Mouse (Mus musculus) heart, embryonic 11.5 days (tissue): Measurements from ENCODE around the gene Kat7. TPM values are rescaled to one million over a fixed set of nuclear protein-coding genes. Genes with fewer than 3 reads are reported as not detected.

Source experiments
- ATAC-seq: fragments of 200-750 bp; cut with Nextera tagmentation; replicated peaks from 2 replicates; pipeline ENCODE4 v1.8.0; 2017; ENCODE audit warnings: moderate library complexity; ENCODE audit not compliant: insufficient number of reproducible peaks, low FRiP score, low TSS enrichment
- H3K27ac ChIP-seq: fragments of 300-500 bp; sonication (generic); 2 replicates; pipeline ENCODE4 v1.5.1; 2014; ENCODE audit warnings: mild to moderate bottlenecking, low read depth, low read length
- H3K27me3 ChIP-seq: fragments of 300-500 bp; sonication (generic); 2 replicates; pipeline ENCODE4 v1.6.1; 2014; ENCODE audit warnings: mild to moderate bottlenecking, low read length, mixed read lengths; ENCODE audit not compliant: control insufficient read depth, insufficient read depth
- H3K36me3 ChIP-seq: fragments of 300-500 bp; sonication (generic); 2 replicates; pipeline ENCODE4 v1.6.1; 2014; ENCODE audit warnings: mild to moderate bottlenecking, low read length, moderate library complexity, mixed read lengths; ENCODE audit not compliant: control insufficient read depth, insufficient read depth
- H3K4me1 ChIP-seq: fragments of 300-500 bp; sonication (generic); 2 replicates; pipeline ENCODE4 v1.6.1; 2014; ENCODE audit warnings: low read length; ENCODE audit not compliant: control insufficient read depth, insufficient read depth
- H3K4me2 ChIP-seq: fragments of 300-500 bp; sonication (generic); 2 replicates; pipeline ENCODE4 v1.6.1; 2014; ENCODE audit warnings: mild to moderate bottlenecking, moderate library complexity
- H3K4me3 ChIP-seq: fragments of 300-500 bp; sonication (generic); 2 replicates; pipeline ENCODE4 v1.5.1; 2014; ENCODE audit warnings: low read depth, low read length
- H3K9ac ChIP-seq: fragments of 300-500 bp; sonication (generic); 2 replicates; pipeline ENCODE4 v1.6.1; 2014; ENCODE audit warnings: mild to moderate bottlenecking, low read depth, low read length, moderate library complexity
- H3K9me3 ChIP-seq: fragments of 300-500 bp; sonication (generic); replicated peaks from 2 replicates; pipeline ENCODE4 v1.6.1; 2016; ENCODE audit warnings: low read length; ENCODE audit not compliant: control insufficient read depth
- WGBS: fragments of 180-500 bp; shearing (Covaris S2); extraction: QIAGEN DNeasy Blood & Tissue Kit; methylation state at CpG from one replicate; pipeline ENCODE4 v1.1.7; 2014; ENCODE audit not compliant: insufficient replicate concordance; 5-methylcytosine and 5-hydroxymethylcytosine counted together
- polyA plus RNA-seq: library from polyadenylated mRNA; unstranded; fragments of >200 nt; fragmentation: Nextera tagmentation; extraction: Ambion mirVana; gene quantifications from 2 replicates; pipeline ENCODE4 v1.2.1, GENCODE M21; 2014

Kat7 gene
- polyA plus RNA-seq, 1 experiment from 2014 or later: 43.2 TPM

DNA sequence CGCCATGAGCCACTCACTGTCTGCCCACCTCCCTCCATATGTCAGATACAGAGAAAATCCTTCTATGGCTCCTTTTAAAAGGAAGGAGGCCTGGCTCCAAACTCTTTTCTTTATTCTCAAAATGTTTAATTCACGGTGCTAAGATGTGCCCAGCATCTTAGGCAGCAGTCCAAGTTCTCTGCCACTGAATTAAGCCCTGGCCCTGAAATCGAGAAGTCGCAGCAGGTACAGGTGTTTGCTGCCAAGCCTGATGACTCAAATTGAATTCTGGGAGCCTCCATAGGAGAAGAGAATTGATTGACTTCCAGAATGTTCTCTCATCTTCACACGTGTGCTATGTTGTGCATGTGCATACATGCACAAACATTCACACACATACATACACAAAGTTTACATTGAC is 27.7 kb downstream of the Kat7 start:
- Histone ChIP-seq H3K9ac (no peak overlapping the region), H3K4me2 (no peak overlapping the region), H3K4me1 (no peaks in the 10 kb centered on the region), H3K36me3 (peaks cover 60% of the 10 kb centered on the region), H3K4me3 (no peak overlapping the region), H3K27me3 (no peaks in the 10 kb centered on the region), H3K9me3 (no peaks in the 10 kb centered on the region), H3K27ac (no peak overlapping the region)
- WGBS: 97% methylated on average over 5 of the region's 5 CpGs
- no peak for ATAC-seq

DNA sequence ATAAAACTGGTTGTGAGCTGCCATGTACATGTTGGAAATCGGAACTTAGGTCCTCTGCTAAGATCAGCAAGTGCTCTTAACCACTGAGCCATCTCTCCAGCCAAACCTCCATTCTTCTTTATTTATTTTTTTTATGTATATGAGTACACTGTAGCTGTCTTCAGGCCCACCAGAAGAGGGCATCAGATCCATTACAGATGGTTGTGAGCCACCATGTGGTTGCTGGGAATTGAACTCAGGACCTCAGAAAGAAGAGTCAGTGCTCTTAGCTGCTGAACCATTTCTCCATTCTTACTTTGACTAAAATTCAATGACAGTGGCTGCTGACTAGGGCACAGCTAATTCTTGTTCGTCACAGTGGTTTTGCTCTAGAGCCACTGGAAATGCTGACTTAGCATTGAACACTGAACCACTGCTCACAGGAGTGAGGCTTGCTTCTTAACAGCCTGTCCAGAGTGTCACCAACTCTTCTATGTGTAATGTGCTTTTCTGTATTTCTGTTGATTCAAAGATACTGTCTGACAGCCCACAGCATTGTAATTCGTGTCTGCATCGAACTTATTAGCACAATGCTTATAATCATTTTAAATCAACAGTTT is 30.9 kb downstream of the Kat7 start:
- no peaks in the 10 kb centered on the region for H3K27me3 ChIP-seq
- no peak for ATAC-seq
- H3K4me3 ChIP-seq: no peak overlapping the region
- WGBS: 88% methylated on average over 4 of the region's 4 CpGs
- H3K27ac ChIP-seq: no peak overlapping the region
- no peaks in the 10 kb centered on the region for H3K4me1 ChIP-seq
- no peaks in the 10 kb centered on the region for H3K9me3 ChIP-seq
- no peak overlapping the region for H3K4me2 ChIP-seq
- peaks cover 76% of the 10 kb centered on the region for H3K36me3 ChIP-seq
- H3K9ac ChIP-seq: no peak overlapping the region

DNA sequence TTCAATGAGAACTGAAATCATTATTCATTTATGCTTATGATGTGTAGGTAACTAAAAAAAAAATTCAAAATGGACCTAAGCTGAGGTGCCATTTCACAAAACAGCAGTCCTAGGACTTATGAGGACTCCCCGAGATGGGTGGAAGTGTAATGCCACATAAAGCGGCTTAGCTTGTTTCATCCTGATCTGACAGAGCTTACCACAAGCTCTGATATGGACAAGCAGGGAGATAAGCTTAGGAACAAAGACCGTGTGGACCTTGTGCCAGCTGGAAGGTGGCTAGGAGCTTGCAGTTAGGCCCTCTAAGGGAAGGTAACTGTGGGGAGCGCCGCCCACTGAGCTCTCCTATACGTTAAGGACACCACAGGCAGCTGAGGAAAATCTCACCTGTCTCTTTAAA is 34.0 kb downstream of the Kat7 start:
- Histone ChIP-seq H3K4me2 (no peak overlapping the region), H3K27me3 (no peaks in the 10 kb centered on the region), H3K36me3 (peaks cover 72% of the 10 kb centered on the region), H3K27ac (no peak overlapping the region), H3K9ac (no peak overlapping the region), H3K4me1 (no peaks in the 10 kb centered on the region), H3K4me3 (no peak overlapping the region), H3K9me3 (no peaks in the 10 kb centered on the region)
- WGBS: 83% methylated on average over 6 of the region's 6 CpGs
- no peak for ATAC-seq

- no peak overlapping the region for H3K4me3 ChIP-seq
- no peaks in the 10 kb centered on the region for H3K4me1 ChIP-seq
- H3K9ac ChIP-seq: no peak overlapping the region
- no peak for ATAC-seq
- peaks cover 72% of the 10 kb centered on the region for H3K36me3 ChIP-seq
- WGBS: 55% methylated on average over 3 of the region's 3 CpGs
- H3K27me3 ChIP-seq: no peaks in the 10 kb centered on the region
- no peaks in the 10 kb centered on the region for H3K9me3 ChIP-seq
- no peak overlapping the region for H3K4me2 ChIP-seq
- no peak overlapping the region for H3K27ac ChIP-seq
These were observed 35.4 kb downstream of the Kat7 start for GRCm38 (mm10) chr11:95274613-95275012.

DNA sequence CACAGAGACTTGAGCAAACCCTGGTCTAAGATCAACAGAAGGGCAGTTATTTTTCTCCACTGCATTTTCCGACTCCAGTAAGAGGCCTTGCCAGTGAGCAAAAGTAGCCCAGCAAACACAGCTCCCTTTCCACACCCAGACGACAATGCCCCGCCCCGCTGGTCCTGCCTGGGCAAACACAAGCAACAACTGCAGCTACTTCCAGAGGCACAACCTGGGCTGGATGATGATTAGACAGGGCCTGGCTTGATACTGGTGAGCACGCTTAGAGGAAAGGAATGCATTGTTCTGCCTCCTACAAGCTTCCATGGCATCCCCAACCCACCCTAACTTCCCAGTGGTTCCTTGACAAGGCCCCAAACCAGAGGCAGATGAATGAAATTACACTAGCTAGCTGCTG is 36.4 kb downstream of the Kat7 start:
- H3K36me3 ChIP-seq: peaks cover 66% of the 10 kb centered on the region
- H3K4me3 ChIP-seq: no peak overlapping the region
- H3K4me2 ChIP-seq: no peak overlapping the region
- 0 out of 2 replicates have a peak overlapping the region, but pooled peaks have one; percentile 15 for H3K27ac ChIP-seq
- H3K4me1 ChIP-seq: no peaks in the 10 kb centered on the region
- H3K9me3 ChIP-seq: no peaks in the 10 kb centered on the region
- no peak for ATAC-seq
- WGBS: 82% methylated on average over 5 of the region's 5 CpGs
- no peak overlapping the region for H3K9ac ChIP-seq
- H3K27me3 ChIP-seq: no peaks in the 10 kb centered on the region

- Histone ChIP-seq H3K9ac (no peak overlapping the region), H3K4me3 (no peak overlapping the region), H3K27me3 (no peaks in the 10 kb centered on the region), H3K27ac (no peak overlapping the region), H3K9me3 (no peaks in the 10 kb centered on the region), H3K4me2 (no peak overlapping the region), H3K4me1 (peaks cover 7% of the 10 kb centered on the region; the same call in 1 of the 2 replicates), H3K36me3 (peaks cover 19% of the 10 kb centered on the region)
- no peak for ATAC-seq
- WGBS: 47% methylated on average over 6 of the region's 6 CpGs
These were observed 43.4 kb downstream of the Kat7 start for GRCm38 (mm10) chr11:95266540-95267245.

GRCm38 (mm10) chr11:95264455-95265013 is 45.5 kb downstream of the Kat7 start:
- no peak overlapping the region for H3K27ac ChIP-seq
- H3K9ac ChIP-seq: no peak overlapping the region
- 0 out of 2 replicates have a peak, but pooled peaks cover under 1% of the 10 kb centered on the region for H3K36me3 ChIP-seq
- H3K4me2 ChIP-seq: no peak overlapping the region
- no peaks in the 10 kb centered on the region for H3K27me3 ChIP-seq
- peaks cover 7% of the 10 kb centered on the region; the same call in 1 of the 2 replicates for H3K4me1 ChIP-seq
- 78% methylated on average over 4 of the region's 4 CpGs for WGBS
- ATAC-seq: no peak
- no peak overlapping the region for H3K4me3 ChIP-seq
- H3K9me3 ChIP-seq: no peaks in the 10 kb centered on the region

DNA sequence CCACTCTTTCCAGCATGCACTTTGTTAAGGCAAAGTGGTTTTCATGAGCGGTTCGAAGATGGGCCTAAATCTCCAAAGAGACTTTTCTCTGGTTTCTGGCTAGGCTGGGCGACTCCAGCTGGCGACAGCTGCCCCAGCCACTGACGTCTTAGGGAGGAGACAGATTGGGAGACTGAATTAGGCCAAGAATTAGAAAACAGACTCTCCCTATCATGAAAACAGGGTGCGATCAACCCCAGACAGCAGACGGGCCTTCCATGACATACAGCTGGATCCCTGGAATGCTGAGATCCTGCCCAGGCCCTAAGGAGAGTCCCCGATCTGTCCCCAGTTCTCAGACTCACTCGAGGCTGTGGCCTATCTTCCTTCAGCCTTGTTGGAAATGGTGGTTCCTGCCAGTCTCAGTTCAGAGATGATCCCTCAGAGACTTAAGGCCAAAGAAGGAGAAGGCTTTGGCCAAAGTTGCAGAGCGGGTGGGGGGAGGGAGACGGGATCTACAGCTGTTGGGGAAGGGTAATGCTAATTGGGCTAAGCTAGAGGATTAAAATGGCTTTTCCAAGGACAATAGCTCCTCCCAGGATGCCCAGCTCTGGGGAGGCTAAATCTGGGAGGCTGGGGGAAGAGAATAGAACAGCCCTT is 46.1 kb downstream of the Kat7 start:
- ATAC-seq: no peak
- Histone ChIP-seq H3K4me1 (peaks cover 7% of the 10 kb centered on the region; the same call in 1 of the 2 replicates), H3K27me3 (no peaks in the 10 kb centered on the region), H3K9ac (0 out of 2 replicates have a peak overlapping the region, but pooled peaks have one; percentile 28), H3K36me3 (no peaks in the 10 kb centered on the region), H3K9me3 (no peaks in the 10 kb centered on the region), H3K4me3 (no peak overlapping the region), H3K4me2 (no peak overlapping the region), H3K27ac (no peak overlapping the region)
- 22% methylated on average over 11 of the region's 11 CpGs for WGBS
